Mouse (Mus musculus) lung, postnatal 0 days (tissue): ENCODE results near the gene 1500015O10Rik.

Source experiments
- CTCF ChIP-seq: IDR thresholded peaks from 2 replicates; pipeline ENCODE4 v1.5.1; 2016; ENCODE audit warnings: antibody characterized with exemption, mild to moderate bottlenecking
- EP300 ChIP-seq: IDR thresholded peaks from 2 replicates; pipeline ENCODE4 v1.6.1; 2016; ENCODE audit warnings: antibody characterized with exemption, mild to moderate bottlenecking, control low read depth

GRCm38 (mm10) chr1:43776106-43776505 lies 45.7 kb downstream of the 1500015O10Rik start:
- TF ChIP-seq CTCF (no peak), EP300 (no peak)
